Mouse (Mus musculus): ENCODE measurements at regions not wholly inside any gene's neighbourhood (a gene's known extent, or its start where the extent isn't known, plus 50 kb on each side); places are given as distances from the start of the nearest gene placed in this dataset.

DNA sequence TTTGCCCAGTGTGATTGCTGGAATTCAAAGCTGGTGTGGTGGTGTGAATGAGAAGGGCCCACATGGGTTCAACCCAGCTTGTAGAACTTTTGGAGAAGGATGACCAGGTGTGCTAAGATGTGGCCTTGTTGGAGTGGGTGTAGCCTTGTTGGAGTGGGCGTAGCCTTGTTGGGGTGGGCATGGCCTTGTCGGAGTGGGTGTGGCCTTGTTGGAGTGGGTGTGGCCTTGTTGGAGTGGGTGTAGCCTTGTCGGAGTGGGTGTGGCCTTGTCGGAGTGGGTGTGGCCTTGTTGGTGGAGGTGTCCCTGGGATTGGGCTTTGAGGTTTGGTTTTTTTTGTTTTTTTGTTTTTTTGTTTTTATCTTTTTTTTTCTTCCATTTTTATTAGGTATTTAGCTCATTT, 55.6 kb upstream of the Fam13c start:
- H3K36me3 ChIP-seq (ENCODE audit: control insufficient read depth, insufficient read depth, low read length): no peaks in the 10 kb centered on the region
- H3K4me3 ChIP-seq (ENCODE audit: insufficient read depth, low read depth, low read length): no peak overlapping the region
- no peaks in the 10 kb centered on the region for H3K27me3 ChIP-seq (replicated peaks; ENCODE audit: control insufficient read depth, insufficient read depth, low read length)
- H3K4me1 ChIP-seq (ENCODE audit: control insufficient read depth, insufficient read depth, low read length): no peaks in the 10 kb centered on the region; the same call in 1 of the 2 replicates
- TF ChIP-seq POLR2A (IDR thresholded peaks at IDR 0.05; ENCODE audit: low read depth, low read length) (no peak), CTCF (conservative IDR thresholded peaks at IDR 0.05; ENCODE audit: insufficient read depth, insufficient read length, low read depth, low read length) (no peak)
- H3K27ac ChIP-seq (ENCODE audit: insufficient read depth, low read depth, low read length): no peak overlapping the region
- no peak for DNase-seq
- WGBS: 81% methylated on average over 4 of the region's 4 CpGs

DNA sequence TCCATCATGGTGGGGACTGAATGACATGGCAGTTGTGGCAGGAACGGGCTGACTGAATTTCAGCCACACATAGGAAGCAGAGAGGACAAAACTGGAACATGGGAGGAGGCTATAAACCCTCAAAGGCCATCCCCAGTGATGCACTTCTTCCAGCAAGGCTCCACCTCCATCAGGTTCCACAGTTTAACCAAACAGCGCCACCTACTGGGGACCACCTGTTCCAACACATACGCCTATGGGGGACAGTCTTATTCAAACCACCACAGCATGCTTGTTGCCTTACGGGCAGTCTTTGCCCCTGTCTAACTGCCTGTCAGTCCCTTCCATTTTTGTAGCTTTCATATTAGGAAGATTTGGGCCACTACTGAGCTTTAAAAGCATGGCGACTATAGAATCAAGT, 52.6 kb upstream of the Fam13c start:
- TF ChIP-seq CTCF (conservative IDR thresholded peaks at IDR 0.05; ENCODE audit: insufficient read depth, insufficient read length, low read depth, low read length): no peak
- TF ChIP-seq POLR2A (IDR thresholded peaks at IDR 0.05; ENCODE audit: low read depth, low read length): no peak
- no peaks in the 10 kb centered on the region for H3K27me3 ChIP-seq (replicated peaks; ENCODE audit: control insufficient read depth, insufficient read depth, low read length)
- no peaks in the 10 kb centered on the region for H3K36me3 ChIP-seq (ENCODE audit: control insufficient read depth, insufficient read depth, low read length)
- no peak overlapping the region for H3K27ac ChIP-seq (ENCODE audit: insufficient read depth, low read depth, low read length)
- no peak for DNase-seq
- H3K4me1 ChIP-seq (ENCODE audit: control insufficient read depth, insufficient read depth, low read length): no peaks in the 10 kb centered on the region; the same call in 1 of the 2 replicates
- H3K4me3 ChIP-seq (ENCODE audit: insufficient read depth, low read depth, low read length): no peak overlapping the region
- WGBS: 93% methylated on average over 5 of the region's 5 CpGs
